Mouse (Mus musculus) cerebellum, postnatal 10 days (tissue): ENCODE results near the gene Foxp1.

Experiments
- DNase-seq, 2 experiments: peaks; one replicate each; pipeline ENCODE4 v3.0.0; 2021; ENCODE audit warnings: mixed read lengths in 2 of 2

Foxp1 gene

DNA sequence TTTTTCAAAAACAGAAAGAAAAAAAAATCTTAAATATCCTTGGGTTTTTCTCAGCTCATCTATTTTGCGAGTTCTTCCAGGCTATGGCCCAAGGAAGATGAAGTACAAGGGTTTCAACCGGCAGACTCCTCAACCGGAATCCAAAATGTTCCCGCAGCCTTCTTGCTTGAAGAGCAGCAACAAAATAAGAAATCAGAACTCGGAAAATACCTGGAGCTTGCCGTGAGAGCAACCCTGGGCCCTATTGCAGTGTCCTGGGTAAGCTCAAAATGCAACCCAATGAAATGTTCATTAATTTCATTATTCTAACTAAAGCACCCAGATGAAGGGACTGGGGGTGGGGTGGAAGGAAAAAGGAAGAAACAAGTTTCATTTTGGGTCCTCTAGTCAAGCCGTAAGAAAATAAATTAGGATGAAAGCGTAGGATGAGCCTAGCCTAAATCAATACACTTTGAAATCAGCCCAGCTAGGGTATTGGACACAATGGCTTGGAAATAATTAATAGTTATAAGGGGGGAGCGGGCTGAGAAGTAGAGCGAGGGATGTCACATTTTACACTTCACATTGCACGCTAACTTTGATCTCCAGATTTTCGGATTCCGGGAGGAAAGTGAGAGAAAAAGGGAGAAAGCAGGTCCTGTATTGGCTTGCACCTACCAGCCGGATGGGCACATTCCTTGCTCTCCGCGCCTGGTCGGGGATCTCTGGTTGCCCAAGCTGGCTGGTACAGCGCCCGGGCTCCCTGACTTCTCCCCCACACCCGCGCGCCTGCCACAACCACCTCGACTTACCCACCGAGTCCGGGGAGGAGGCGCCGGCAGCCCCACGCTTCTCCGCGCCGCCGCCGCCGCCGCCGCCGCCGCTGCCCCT, 2.5 kb downstream of the Foxp1 start:
- DNase-seq = peak; percentile 64 to 73

- DNase-seq = no peak
Observed at GRCm38 (mm10) chr6:99519052-99519451, 3.5 kb downstream of the Foxp1 start.

- DNase-seq = no peak
Observed at GRCm38 (mm10) chr6:99515667-99516199, 6.8 kb downstream of the Foxp1 start.

DNA sequence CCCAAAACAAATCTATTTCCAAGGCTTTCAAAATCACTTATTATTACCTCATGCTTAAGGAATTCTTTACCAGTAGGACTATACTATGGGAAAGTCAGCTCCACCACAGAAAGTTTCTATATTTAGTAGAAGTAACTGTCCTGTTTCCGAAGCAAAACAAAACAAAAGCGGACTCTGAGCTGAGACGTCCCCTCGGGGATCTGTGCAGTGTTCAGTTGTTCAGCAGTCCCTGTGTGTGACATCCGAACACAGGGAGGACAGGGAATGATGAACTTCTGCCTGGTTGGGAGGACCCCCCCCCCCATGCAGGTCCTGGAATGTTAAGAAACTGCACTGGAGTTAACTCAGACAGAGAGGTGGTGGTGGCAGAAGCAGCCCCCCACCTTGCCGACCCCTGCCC, 10.7 kb downstream of the Foxp1 start:
- DNase-seq = no peak

DNA sequence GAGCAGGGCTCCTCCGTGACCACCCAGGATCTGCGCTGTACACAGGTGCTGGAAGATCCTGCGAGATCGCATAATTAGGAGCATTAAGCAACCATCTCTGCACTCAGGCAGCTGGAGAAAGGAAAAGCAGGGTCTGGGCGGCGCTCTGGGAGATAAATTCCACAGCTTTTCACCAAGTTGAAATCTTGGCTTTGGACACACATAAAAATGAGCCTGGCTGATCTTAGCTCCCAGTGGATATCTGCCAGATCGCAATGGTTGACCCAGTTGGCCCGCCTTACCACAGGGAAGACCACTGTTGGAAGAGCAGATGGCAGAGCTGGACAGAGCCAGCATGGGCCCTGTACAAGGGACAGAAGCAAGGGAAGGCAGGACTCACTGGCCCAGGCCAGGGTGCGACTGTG, 13.3 kb downstream of the Foxp1 start:
- DNase-seq = peak; percentile 88 to 92

- DNase-seq = no peak
Observed at GRCm38 (mm10) chr6:99506816-99507215, 15.7 kb downstream of the Foxp1 start.

DNA sequence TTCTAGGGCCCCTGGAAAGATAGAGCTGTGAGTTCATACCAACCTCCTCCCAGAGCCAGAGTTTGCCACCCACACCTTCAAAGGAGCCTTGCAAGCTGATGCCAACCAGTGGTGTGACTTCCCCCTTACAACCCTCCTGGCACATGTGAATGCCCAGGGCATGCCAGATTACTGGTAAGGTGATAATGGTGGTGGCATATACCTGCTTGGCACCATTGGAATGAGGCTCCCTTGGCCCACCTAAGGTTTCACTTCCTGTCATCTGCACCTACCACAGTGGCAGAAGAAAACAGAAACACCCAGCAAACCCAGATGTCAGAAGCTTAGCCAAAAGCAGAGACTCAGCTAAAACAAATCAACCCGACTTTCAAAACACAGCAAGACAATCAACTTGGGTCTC, 18.8 kb downstream of the Foxp1 start:
- DNase-seq = no peak

DNA sequence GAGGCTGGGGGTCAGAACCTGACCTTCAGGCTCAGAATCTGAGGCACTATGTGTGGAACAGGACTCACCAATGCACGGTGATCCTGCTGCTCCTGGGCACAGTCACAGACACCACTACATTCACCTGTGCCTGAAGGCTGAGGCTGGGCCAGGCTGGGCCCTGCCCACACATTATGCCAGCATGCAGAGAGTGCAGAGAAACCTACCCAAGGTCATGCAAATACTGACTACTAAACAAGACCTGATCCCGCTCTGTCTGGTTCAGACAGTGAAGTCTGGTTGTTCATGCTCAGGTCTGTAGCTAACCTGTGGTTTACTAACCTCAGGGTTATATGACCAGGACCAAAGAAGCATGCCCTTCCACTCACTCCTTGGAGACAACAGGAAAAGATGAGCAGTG, 19.8 kb downstream of the Foxp1 start:
- DNase-seq = no peak

GRCm38 (mm10) chr6:99502314-99502713, 20.2 kb downstream of the Foxp1 start:
- no peak for DNase-seq

- no peak for DNase-seq
Observed at GRCm38 (mm10) chr6:99500570-99501270, 21.8 kb downstream of the Foxp1 start.

DNA sequence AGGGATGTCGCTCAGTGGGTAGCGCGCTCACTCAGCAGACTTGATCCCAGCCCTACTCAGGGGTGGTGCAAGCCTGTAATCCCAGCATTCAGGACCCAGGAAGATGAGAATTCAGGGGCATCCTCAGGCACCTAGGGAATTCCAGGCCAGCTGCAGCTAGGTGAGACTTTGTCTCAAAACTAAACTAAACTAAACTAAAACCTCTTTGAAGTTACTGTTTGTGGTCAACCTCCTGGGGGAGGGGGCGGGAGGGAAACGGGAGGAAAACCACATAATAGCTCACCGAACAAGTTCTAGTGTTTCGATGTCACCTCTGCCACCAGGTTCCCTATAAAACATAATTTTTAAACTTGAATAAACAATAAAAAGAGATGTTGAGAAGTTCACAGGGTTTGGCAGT, 24.4 kb downstream of the Foxp1 start:
- DNase-seq = no peak

DNA sequence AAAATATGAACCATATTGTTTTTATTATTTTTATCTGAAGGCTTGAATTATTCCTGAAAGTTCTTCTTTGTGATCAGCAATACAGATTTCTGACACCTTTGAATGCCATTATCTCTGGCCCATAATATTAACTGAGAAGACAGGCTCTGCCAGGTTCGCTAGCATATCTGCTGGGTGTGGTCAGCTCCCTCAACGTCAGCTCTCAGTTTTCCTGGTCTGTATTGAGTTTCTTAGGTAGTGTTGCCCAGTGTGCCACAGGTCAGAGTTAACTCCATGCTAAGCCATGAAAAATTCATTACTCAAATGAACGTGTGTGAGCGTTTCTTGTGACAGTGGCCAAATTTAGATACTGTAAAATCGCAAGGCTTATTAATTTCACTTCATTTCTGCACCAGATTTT, 26.4 kb downstream of the Foxp1 start:
- DNase-seq = no peak

DNA sequence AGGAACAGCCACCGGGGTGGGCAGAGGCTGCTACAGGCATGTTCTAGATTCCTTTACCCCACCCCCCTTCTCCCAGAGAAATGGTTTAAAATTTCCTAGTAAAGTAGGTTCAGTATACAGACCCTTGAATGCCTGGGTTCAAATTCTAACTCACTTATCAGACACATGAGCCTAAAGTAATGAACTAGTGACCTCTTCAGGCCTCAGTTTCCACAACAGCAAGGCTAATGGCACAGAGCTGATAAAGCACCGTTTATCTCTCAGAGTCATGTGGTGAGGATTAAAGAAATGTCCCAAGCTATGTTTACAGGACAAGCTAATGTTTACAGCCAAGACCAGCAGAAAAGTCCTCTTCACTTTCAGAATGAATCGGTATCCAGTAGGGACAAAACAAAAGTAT, 29.6 kb downstream of the Foxp1 start:
- DNase-seq = no peak

DNA sequence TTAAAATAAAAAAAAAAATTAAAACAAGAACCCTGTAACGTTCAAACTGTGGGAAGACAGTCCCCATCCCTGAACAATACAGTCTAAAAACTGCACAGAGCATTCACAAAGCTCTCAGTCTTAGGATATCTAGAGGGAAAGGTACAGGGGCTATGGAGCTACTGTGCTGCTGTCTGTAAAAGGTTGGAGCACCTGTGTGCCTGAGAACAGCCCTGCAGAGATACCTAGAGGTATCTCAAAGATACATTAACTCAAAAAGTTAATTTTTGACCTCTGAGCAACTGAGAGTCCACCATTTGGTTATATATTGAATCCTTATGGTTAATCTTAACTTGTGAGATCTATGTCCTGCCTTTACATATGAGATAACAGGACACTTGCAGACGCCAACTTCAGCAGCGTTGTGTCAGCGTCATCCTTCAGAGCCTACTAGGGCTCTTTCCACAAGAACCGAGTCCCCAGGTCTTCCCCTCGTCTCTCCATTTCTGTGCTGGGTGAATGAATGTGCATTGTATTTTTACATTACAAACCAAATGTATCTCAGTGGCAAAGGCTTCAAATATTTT, 30.5 kb downstream of the Foxp1 start:
- DNase-seq = no peak

- no peak for DNase-seq
Observed at GRCm38 (mm10) chr6:99491146-99491545, 31.4 kb downstream of the Foxp1 start.

DNA sequence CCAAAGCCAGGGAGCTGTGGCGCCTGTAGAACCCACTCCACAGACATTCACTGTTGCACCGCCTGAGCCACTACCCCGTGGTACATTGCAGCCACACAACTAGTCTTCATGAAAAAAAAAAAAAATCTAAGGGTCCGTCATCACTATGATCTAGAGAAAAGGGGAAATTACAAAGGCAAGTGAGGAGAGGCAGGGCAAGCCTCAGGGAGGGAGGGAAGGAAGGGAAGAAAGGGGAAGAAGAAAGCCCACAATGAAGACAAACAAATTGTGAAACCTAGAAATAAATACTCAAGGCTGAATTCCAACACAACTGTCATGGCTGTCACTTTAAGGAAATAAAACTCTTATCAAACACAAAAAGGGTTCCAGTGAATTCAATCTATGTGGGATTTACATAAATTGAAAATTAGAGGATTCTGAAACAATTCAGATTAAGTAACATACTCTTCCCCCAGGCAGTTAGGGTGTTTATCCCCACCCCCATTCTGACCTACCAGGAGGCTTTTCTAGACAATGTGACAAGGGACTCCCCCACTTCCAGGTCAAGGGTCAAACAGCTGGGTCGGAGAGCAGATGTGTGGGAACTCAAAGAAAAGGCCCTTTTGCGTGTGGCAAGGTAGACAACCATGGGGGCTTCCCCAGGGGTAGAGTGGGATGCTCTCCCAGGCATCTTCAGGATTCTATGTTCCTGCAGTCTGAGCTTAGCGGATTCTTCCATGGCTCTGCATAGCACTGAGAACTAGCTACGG, 32.4 kb downstream of the Foxp1 start:
- DNase-seq = no peak

- DNase-seq = no peak
Observed at GRCm38 (mm10) chr6:99489423-99489822, 33.1 kb downstream of the Foxp1 start.

GRCm38 (mm10) chr6:99485884-99486640, 36.5 kb downstream of the Foxp1 start:
- DNase-seq = peak; percentile 73 to 74

- DNase-seq = peak; percentile 72 to 73
Observed at GRCm38 (mm10) chr6:99485217-99485883, 37.2 kb downstream of the Foxp1 start.

- DNase-seq = no peak
Observed at GRCm38 (mm10) chr6:99484884-99485216, 37.7 kb downstream of the Foxp1 start.

DNA sequence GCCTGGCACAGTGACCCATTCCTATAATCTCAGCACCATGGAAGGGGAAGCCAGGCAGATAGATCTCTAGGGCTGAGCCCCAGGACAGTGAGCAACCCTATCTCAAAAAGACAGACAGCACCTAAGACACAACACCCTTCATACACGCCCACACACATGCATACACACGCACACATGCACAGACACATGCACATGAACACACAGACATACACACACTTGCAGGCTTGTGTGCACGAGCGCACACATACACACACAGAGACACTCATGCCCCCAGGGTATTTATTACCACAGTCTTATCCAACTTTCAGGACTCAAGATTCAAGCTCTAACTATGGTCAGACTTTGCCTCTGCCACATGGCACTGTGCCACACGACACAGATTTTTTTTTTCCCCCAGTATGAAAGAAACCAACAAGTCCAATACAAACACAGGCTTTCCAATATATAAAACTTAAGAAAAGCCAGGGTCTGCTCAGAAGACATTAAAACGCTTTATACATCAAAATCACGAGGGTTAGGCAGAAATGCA, 38.3 kb downstream of the Foxp1 start:
- peak in 1 of 2 experiments; percentile 25 for DNase-seq
